Mouse (Mus musculus) CD4-positive helper T cell, adult 2 months (primary cell): ENCODE measurements around the gene Pkp2.
"Not testable (repeated sequence)": the region's sequence is repeated elsewhere in the genome, so short reads cannot be mapped to it uniquely, and the experiment has no call there.

Experiments
- DNase-seq: peaks from one replicate; pipeline ENCODE4 v3.0.0-alpha.2; 2012; ENCODE audit warnings: low read depth, missing footprints, low spot score

The Pkp2 gene

DNA sequence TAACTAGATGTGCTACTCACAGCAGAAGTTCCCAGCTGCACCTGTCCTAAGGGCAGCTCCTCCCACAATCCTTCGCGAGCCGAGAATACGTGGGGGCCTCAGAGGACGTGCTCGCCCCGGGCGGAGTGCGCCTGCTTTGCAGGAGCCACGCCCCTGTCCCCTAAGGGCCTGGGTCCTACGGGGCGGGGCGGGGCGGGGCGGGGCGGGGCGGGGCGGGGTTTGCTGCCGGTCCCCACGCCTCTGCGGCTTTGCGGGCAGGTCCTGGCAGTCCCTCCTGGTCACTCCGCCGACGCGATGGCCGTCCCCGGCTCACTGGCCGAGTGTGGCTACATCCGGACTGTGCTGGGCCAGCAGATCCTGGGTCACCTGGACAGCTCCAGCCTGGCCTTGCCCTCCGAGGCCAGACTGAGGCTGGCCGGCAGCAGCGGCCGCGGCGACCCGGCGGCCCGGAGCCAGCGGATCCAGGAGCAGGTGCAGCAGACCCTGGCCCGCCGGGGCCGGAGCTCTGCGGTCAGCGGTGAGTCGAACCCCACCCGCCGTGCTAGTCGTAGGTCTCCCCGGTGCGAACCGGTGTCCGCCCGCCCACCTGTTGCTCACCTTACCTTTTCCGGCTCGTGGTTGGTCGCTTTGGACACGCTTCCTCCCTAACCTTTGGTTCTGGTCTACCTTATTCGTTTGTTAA is at the start of gene Pkp2:
Gene Pkp2, plus strand, starts transcription at position 240 of the 682 bp plus-strand sequence.
- DNase-seq, result peak; percentile 23

- DNase-seq, result no peak
Observed at GRCm38 (mm10) chr16:16197374-16197773, 15.7 kb upstream of the Pkp2 start.

GRCm38 (mm10) chr16:16201991-16202390 is 11.1 kb upstream of the Pkp2 start:
- DNase-seq, result peak; percentile 17

GRCm38 (mm10) chr16:16204648-16205047 is 8.5 kb upstream of the Pkp2 start:
- no peak for DNase-seq

- DNase-seq, result no peak
Observed at GRCm38 (mm10) chr16:16212723-16213078, 417 bp upstream of the Pkp2 start.

DNA sequence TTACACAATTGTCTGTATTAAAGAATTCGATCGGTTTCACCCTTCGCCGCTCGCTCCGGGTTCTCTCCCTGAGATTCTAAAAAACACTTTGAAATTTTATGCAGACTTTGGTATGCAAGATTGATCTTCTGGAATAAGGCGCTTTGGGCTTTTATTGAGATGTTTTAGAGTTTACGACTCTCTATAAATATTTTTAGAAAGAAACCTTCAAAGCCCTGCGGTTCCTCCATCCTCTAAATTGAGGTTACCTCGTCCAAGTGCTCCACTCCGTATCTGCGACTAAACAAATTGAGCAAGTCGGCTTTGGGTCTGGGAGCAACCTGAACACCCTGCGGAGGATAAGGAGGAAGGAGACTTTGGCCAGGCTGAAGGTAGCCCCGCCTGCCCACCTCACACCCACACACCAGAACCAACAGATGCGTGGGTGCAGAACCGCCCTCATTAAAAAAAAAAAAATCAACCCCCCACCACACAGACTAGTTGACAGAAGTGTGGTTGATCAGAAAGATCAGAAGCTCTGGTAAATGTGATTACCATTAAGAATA is 715 bp downstream of the Pkp2 start:
- DNase-seq, result peak; percentile 10

- no peak for DNase-seq
Observed at GRCm38 (mm10) chr16:16215645-16216387, 2.7 kb downstream of the Pkp2 start.

GRCm38 (mm10) chr16:16216934-16217333 is 3.8 kb downstream of the Pkp2 start:
- no peak for DNase-seq

DNA sequence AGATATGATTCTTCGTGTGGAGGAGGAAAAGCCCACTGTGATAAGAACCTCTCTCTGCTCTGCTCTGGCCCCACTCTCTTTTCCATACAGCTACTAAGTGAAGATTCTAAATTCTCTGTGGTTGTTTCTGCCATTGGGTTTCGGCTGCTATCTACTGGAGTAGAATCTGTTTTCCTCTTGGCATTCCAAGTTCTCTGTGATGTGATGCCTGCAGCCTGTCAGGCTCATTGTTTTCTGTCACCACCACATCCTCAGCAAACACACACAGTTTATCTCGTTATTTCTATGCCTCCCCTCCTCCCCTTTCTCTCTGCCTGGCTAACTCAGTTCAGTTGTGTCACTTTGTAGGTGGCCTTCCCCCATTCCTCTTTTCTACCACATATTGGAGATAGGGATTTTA is 6.7 kb downstream of the Pkp2 start:
- no peak for DNase-seq

GRCm38 (mm10) chr16:16222651-16223050 is 9.5 kb downstream of the Pkp2 start:
- DNase-seq, result no peak

DNA sequence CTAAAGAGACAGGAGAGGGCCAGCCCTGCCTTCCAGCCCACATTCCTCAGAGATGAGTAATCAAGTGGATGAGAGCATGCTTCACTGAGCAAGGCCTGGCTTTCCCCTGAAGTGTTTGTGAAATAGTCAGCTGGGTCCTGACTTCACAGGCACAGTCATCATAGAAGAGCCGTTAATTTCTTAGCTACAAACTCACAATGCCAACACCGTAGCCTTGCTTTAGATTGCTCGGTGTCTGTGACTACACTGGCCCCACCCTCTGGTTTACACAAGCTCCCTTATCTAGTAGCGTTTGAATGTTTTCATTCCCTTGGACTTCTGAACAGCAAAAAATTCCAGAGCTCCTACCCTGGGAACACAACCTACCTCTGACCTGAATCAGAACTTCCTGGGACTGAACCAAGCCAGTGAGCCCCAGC is 11.4 kb downstream of the Pkp2 start:
- no peak for DNase-seq

DNA sequence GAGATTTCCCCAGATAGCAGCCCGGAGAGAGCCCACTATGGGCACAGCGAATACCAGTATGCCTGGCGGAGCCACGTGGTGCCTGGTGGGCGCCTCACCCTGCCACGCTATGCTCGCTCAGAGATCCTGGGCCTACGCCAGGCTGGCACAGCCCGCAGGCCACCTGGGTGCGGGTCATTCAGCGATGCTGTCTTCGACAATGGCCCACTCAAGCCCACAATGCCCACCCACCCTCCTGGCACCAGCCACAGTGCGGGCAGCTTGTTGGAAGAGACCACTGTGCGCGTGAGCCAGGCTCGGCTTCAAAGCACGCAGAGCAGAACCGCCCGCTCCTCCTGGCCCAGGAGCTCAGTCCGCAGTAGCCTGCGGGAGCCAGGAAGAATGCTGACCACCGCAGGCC is 12.7 kb downstream of the Pkp2 start:
- DNase-seq, result no peak

GRCm38 (mm10) chr16:16230439-16230838 is 17.3 kb downstream of the Pkp2 start:
- DNase-seq, result no peak

- no peak for DNase-seq
Observed at GRCm38 (mm10) chr16:16233919-16234318, 20.8 kb downstream of the Pkp2 start.

DNA sequence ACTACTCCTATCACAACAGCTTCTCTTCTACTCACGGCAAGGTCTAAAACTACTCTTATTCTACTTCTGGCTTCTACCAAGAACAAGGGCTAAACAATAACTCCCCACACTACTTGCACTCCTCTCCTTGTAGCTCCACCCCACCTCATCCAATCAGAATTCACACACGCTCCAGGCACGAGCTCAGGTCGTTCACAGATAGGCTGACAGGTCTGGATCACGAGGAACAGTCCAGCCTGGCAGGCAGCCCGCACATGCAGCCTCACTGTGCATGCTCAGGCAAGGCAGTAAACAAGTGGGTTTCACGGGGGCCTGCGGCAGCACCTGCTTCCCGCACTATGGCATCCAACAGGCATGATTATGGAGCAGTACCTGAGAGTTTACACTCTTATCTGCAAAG is 23.6 kb downstream of the Pkp2 start:
- DNase-seq, result not testable (repeated sequence)

DNA sequence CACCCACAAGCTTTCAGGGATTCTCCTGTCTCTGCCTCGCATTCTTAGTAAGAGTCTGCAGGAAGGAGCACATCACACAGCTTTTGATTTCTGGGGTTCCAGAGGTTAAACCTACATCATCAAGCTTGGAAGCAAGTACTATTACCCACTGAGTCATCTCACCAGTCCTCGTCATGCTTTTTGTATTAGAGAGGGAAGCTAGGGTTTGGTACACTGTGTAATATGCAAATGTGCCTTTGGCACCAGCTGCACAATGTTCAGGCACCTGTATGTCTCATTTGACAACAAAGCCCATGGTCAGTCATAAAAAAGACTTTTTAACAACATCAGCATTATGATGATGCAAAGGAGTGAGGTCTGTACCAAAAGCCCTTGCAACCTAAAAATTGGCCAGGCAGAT is 25.2 kb downstream of the Pkp2 start:
- no peak for DNase-seq

GRCm38 (mm10) chr16:16244711-16245110 is 31.6 kb downstream of the Pkp2 start:
- no peak for DNase-seq

DNA sequence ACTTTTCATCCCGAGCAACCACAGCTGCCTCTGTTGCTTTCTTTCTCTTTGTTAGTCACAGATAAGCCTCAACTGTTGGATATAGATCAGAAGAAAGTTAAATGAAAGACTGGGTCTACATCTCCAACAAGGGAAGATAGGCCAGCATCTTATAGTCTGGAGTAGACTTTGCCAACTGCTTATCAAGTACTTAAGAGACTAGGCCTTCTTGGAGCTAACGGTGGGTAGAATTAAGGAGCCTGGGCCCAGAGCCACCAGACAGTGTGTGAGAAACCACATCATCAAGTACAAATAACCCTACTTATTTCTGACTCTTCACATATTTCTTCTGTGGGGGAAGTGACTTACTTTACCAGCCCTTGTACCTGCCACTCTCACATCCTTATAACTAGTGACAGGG is 37.4 kb downstream of the Pkp2 start:
- no peak for DNase-seq

DNA sequence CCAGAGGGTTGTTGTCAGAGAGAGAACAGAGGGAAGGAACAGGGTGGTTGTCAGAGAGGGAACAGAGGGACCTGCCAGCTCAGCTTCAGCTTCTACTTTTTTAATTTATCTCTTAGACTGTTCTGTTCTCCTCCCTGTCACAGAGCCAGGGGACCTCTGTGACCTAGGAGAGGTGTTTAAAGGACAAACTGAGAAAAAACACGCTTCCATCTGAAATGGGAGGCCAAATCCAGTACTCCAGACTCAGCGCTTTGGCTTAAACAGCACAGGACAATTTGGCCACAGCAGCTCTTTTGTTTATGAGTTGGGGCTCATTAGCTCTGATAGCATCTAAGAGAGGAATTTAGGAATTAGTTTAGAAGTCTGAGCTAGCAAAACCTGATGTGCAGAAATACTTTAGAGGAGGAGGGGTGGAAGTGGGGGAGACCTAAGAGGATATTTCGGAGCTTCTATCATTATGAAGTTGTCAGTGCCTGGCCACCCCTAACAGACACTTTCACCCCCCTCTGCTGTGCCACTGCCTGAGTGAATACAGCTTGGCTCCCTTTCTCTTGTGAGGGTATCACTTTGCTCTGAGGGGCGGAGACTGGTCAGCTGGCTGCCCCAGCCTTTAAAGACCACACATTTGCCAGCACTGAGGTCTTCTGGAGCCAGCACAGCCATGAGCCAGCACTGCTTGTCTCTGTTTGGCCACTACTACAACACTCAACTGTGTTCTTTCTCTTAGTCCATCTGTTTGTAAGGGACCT is 40.4 kb downstream of the Pkp2 start:
- no peak for DNase-seq

GRCm38 (mm10) chr16:16255217-16255616 is 42.1 kb downstream of the Pkp2 start:
- DNase-seq, result no peak

GRCm38 (mm10) chr16:16255874-16256273 is 42.8 kb downstream of the Pkp2 start:
- DNase-seq, result no peak

GRCm38 (mm10) chr16:16256672-16257071 is 43.6 kb downstream of the Pkp2 start:
- DNase-seq, result no peak
